Mouse (Mus musculus) mouse embryonic stem cell (cell line): ENCODE measurements at regions not wholly inside any gene's neighbourhood (a gene's known extent, or its start where the extent isn't known, plus 50 kb on each side); places are given as distances from the start of the nearest gene placed in this dataset.

ENCODE experiments used
- in situ Hi-C, 2 experiments: fragments of 300-500 bp; cut with MboI; formaldehyde crosslinking; loops; 1 replicate in 1 of 2; 3 replicates in 1 of 2; pipeline ENCODE4 v1.14.3; 2019 to 2020; ENCODE audit warnings: low sequenced_read_pairs in 2 of 2, low pct_unique_long_range_greater_than_20kb in 1 of 2, mixed read lengths in 1 of 2; ENCODE audit not compliant: unreplicated experiment in 1 of 2

- in situ Hi-C loops = no loop called here
Observed at GRCm38 (mm10) chr5:64610146-64610545, 193.0 kb upstream of the Klf3 start.

- in situ Hi-C loops = no loop called here
Observed at GRCm38 (mm10) chr5:64610562-64611405, 192.4 kb upstream of the Klf3 start.

GRCm38 (mm10) chr5:64612017-64612416, 191.2 kb upstream of the Klf3 start:
- in situ Hi-C loops = no loop called here

- in situ Hi-C loops = no loop called here
Observed at GRCm38 (mm10) chr5:64613696-64614095, 189.5 kb upstream of the Klf3 start.

- in situ Hi-C loops = no loop called here
Observed at GRCm38 (mm10) chr5:64618126-64618525, 185.1 kb upstream of the Klf3 start.

GRCm38 (mm10) chr5:64619752-64620151, 183.4 kb upstream of the Klf3 start:
- in situ Hi-C loops = no loop called here

GRCm38 (mm10) chr5:64620726-64621125, 182.5 kb upstream of the Klf3 start:
- in situ Hi-C loops = no loop called here

- in situ Hi-C loops = no loop called here
Observed at GRCm38 (mm10) chr5:64621386-64621785, 181.8 kb upstream of the Klf3 start.

GRCm38 (mm10) chr5:64623653-64624052, 179.5 kb upstream of the Klf3 start:
- in situ Hi-C loops = no loop called here

GRCm38 (mm10) chr5:64624205-64624604, 179.0 kb upstream of the Klf3 start:
- in situ Hi-C loops = no loop called here

GRCm38 (mm10) chr5:64625421-64625820, 177.8 kb upstream of the Klf3 start:
- in situ Hi-C loops = no loop called here

- in situ Hi-C loops = no loop called here
Observed at GRCm38 (mm10) chr5:64625841-64626298, 177.3 kb upstream of the Klf3 start.

GRCm38 (mm10) chr5:64626351-64626750, 176.8 kb upstream of the Klf3 start:
- in situ Hi-C loops = no loop called here

GRCm38 (mm10) chr5:64630582-64630981, 172.6 kb upstream of the Klf3 start:
- in situ Hi-C loops = no loop called here

- in situ Hi-C loops = no loop called here
Observed at GRCm38 (mm10) chr5:64632171-64632570, 171.0 kb upstream of the Klf3 start.

GRCm38 (mm10) chr5:64634008-64634407, 169.2 kb upstream of the Klf3 start:
- in situ Hi-C loops = no loop called here

- in situ Hi-C loops = no loop called here
Observed at GRCm38 (mm10) chr5:64634721-64635120, 168.5 kb upstream of the Klf3 start.

GRCm38 (mm10) chr5:64636301-64636700, 166.9 kb upstream of the Klf3 start:
- in situ Hi-C loops = no loop called here

- in situ Hi-C loops = no loop called here
Observed at GRCm38 (mm10) chr5:64643584-64643983, 159.6 kb upstream of the Klf3 start.

GRCm38 (mm10) chr5:64647417-64648125, 155.6 kb upstream of the Klf3 start:
- in situ Hi-C loops = no loop called here
